1 mouse cellular context compared by ENCODE assay signal in the genomic region with DNA sequence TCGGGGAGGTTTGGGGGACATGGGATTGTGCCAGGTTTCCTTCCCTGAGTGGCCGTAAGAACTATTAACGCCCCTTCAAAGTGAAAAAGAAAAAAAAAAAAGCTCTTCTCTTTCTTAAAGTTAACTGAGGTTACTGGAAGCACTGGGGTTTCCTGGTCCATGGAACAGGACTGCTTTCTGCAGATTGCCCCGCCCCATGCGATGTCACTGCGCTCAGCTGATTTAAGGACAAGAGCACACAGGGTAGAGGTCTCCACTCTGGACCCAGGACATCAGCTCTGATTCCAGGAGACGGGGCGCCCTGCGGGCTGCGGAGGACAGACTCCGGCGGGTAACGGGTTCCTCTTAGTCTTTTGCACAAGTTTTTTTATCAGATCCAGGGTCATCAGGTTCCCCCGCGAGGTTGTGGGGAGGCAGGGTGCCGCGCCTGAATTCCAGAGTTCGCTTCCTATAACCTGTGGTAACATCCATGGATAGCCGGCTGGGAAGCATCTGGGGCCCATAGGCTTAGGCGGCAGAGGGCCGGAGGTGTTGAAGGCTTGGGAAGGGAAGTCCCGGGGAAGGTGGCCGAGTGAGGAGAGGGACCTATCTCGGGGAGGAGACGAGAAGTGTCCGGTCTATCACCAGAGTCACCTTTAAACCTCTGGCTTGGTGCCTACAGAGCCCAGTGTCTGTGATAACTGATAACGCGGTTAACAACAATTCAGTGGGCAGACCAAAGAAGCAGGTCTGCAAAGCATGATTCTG.
TF ChIP-seq lines count a peak whose summit lies in the region.

No protein-coding gene starts in this region.

TF ChIP-seq in MEL, 35 proteins besides CTCF, POLR2A, EP300 and RAD21 (continued from another document):
- TF ChIP-seq ETS1 (IDR thresholded peaks at IDR 0.05; ENCODE audit: low read depth, low read length), result 0 out of 2 replicates have a peak, but pooled peaks have one; percentile 26
- TF ChIP-seq TCF12 (IDR thresholded peaks at IDR 0.05; ENCODE audit: low read depth, low read length), result peak; percentile 86
- no peak for TF ChIP-seq BHLHE40 (IDR thresholded peaks at IDR 0.05; ENCODE audit: borderline replicate concordance, low read depth, low read length)
- peak; percentile 80 for TF ChIP-seq GATA1 (IDR thresholded peaks at IDR 0.05; ENCODE audit: low read depth, low read length)
- TF ChIP-seq MAX (IDR thresholded peaks at IDR 0.05; ENCODE audit: low read length), result no peak
